Mouse (Mus musculus) MEL (cell line): Measurements from ENCODE around the gene Bud31.

Experiments used
- CHD1 ChIP-seq: IDR thresholded peaks from 2 replicates; pipeline ENCODE4 v1.6.1; 2012; ENCODE audit warnings: low read depth, mild to moderate bottlenecking, inconsistent platforms, low read length, improper control_type of control experiment
- CTCF ChIP-seq, 3 experiments: IDR thresholded peaks in 2 of 3; conservative IDR thresholded peaks in 1 of 3; 2 replicates each; pipeline ENCODE4 v1.5.1; 2011 to 2012; ENCODE audit warnings: low read length in 3 of 3, low read depth in 2 of 3, mild to moderate bottlenecking in 2 of 3, improper control_type of control experiment in 1 of 3, inconsistent platforms in 1 of 3, mixed read lengths in 1 of 3, moderate library complexity in 1 of 3; ENCODE audit not compliant: control insufficient read depth in 1 of 3, insufficient read depth in 1 of 3, poor library complexity in 1 of 3, severe bottlenecking in 1 of 3
- EP300 ChIP-seq, 2 experiments: IDR thresholded peaks; 2 replicates each; pipeline ENCODE4 v1.6.1; 2011; ENCODE audit warnings: improper control_type of control experiment in 2 of 2, low read length in 2 of 2, low read depth in 1 of 2, mild to moderate bottlenecking in 1 of 2
- MAX ChIP-seq: IDR thresholded peaks from 2 replicates; pipeline ENCODE4 v1.6.1; 2011; ENCODE audit warnings: low read length, improper control_type of control experiment
- MAZ ChIP-seq: IDR thresholded peaks from 2 replicates; pipeline ENCODE4 v1.6.1; 2012; ENCODE audit warnings: low read depth, mild to moderate bottlenecking, inconsistent platforms, low read length, improper control_type of control experiment
- MYC ChIP-seq: IDR thresholded peaks from 2 replicates; pipeline ENCODE4 v1.6.1; 2011; ENCODE audit warnings: low read depth, mild to moderate bottlenecking, low read length, improper control_type of control experiment, moderate library complexity
- POLR2A ChIP-seq, 2 experiments: IDR thresholded peaks; 2 replicates each; pipeline ENCODE4 v1.6.1; 2011 to 2012; ENCODE audit warnings: low read length in 2 of 2, mild to moderate bottlenecking in 2 of 2, control low read depth in 1 of 2, improper control_type of control experiment in 1 of 2, low read depth in 1 of 2, moderate library complexity in 1 of 2; ENCODE audit not compliant: control insufficient read depth in 1 of 2, insufficient read depth in 1 of 2, poor library complexity in 1 of 2
- TBP ChIP-seq: IDR thresholded peaks from 2 replicates; pipeline ENCODE4 v1.8.0; 2011; ENCODE audit warnings: low read depth, low read length, improper control_type of control experiment
- UBTF ChIP-seq: IDR thresholded peaks from 2 replicates; pipeline ENCODE4 v1.6.1; 2012; ENCODE audit warnings: low read depth, mild to moderate bottlenecking, inconsistent platforms, low read length, improper control_type of control experiment, moderate library complexity, borderline replicate concordance; ENCODE audit not compliant: insufficient read depth

DNA sequence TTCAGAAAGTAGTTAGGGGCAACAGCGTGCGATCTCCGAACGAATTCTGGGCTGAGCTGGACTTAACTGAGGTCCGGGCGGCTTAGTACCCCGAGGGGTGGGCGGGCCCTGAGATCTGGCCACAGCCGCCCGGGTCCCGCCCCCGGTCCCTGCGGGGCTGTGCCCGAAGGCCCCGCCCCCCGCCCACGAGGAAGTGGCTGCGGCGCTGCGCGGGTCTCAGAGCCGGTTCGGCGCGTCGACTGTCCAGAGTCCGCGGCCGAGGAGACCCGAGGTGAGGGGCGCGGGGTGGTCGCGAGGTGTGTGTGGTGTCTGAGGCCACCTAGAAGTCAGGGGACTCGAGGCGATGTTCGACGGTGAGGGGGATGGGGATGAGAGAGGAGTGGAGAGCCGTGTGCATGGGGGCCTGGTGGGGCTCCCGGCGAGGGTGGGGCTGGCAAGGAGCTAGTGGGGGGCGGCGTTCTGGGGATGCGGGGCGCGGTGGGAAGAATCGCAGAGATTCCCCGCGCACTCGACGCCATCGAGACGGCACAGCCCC is 26.0 kb upstream of the Bud31 start, which contains the start of gene Arpc1b:
- TF ChIP-seq MAX: no peak
- no peak for TF ChIP-seq UBTF
- TF ChIP-seq EP300 (IDR thresholded peaks at IDR 0.05; ENCODE audit: low read depth in 1 of 2, low read length in 2 of 2): no peak
- no peak for TF ChIP-seq CTCF (IDR thresholded peaks at IDR 0.05 in 2 of 3, conservative IDR thresholded peaks at IDR 0.05 in 1 of 3; ENCODE audit: control insufficient read depth in 1 of 3, insufficient read depth in 1 of 3, low read depth in 2 of 3, low read length in 3 of 3, poor library complexity in 1 of 3, severe bottlenecking in 1 of 3)
- TF ChIP-seq CHD1: no peak
- no peak; the same call in 1 of the 2 replicates for TF ChIP-seq MAZ
- TF ChIP-seq POLR2A (IDR thresholded peaks at IDR 0.05; ENCODE audit: control insufficient read depth in 1 of 2, insufficient read depth in 1 of 2, low read depth in 1 of 2, low read length in 2 of 2, poor library complexity in 1 of 2): peak; percentile 85 to 88
- no peak for TF ChIP-seq MYC
- no peak for TF ChIP-seq TBP
